Mouse (Mus musculus): ENCODE results near the gene Fmo2. TPM values are rescaled to one million over a fixed set of nuclear protein-coding genes. Genes with fewer than 3 reads are reported as not detected.

The Fmo2 gene
- polyA plus RNA-seq, 1 experiment from 2014 or later: 31.8 TPM

- Histone ChIP-seq H3K4me2 (ENCODE audit: low read length) (no peak overlapping the region), H3K9ac (ENCODE audit: low read depth, low read length) (no peak overlapping the region), H3K27me3 (ENCODE audit: insufficient read depth, low read length) (no peaks in the 10 kb centered on the region), H3K4me3 (replicated peaks; ENCODE audit: low read depth, low read length) (no peak overlapping the region), H3K36me3 (ENCODE audit: insufficient read depth, low read length) (no peaks in the 10 kb centered on the region), H3K27ac (no peak overlapping the region), H3K9me3 (replicated peaks; ENCODE audit: low read length) (no peaks in the 10 kb centered on the region), H3K4me1 (replicated peaks; ENCODE audit: insufficient read depth, low read length) (no peaks in the 10 kb centered on the region)
- DNase-seq (ENCODE audit: low spot score) (peak; percentile 84), ATAC-seq (replicated peaks; ENCODE audit: low FRiP score, low read depth) (0 out of 2 replicates have a peak, but pooled peaks have one; percentile 41)
- 29% methylated on average over 6 of the region's 6 CpGs for WGBS
- peak; percentile 91 for TF ChIP-seq CTCF (IDR thresholded peaks at IDR 0.05; ENCODE audit: low read depth)
Measured at GRCm38 (mm10) chr1:162895900-162896299, 2.6 kb downstream of the Fmo2 start.

DNA sequence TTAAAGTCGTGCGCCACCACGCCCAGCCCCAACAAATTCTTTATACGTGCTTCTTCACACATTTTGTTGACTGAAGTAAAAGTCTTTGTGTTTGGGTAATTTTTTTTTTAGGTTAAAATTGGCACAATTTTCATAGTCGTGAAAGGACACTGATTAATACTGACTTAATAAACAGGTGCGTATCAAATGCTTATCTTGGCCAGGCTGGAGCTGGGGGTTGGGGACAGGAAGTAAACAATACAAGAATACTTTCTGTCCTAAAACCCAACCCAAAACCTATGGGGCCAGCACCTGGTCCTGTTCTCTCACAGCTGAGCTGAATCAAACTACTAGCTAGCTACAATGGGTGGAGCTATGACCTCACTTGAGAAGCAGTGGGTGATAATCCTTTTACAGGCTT, 5.5 kb downstream of the Fmo2 start:
- no peak overlapping the region for H3K4me2 ChIP-seq (ENCODE audit: low read length)
- no peak overlapping the region for H3K4me3 ChIP-seq (replicated peaks; ENCODE audit: low read depth, low read length)
- H3K27ac ChIP-seq: no peak overlapping the region
- 88% methylated on average over 6 of the region's 6 CpGs for WGBS
- H3K36me3 ChIP-seq (ENCODE audit: insufficient read depth, low read length): no peaks in the 10 kb centered on the region
- no peaks in the 10 kb centered on the region for H3K9me3 ChIP-seq (replicated peaks; ENCODE audit: low read length)
- no peak overlapping the region for H3K9ac ChIP-seq (ENCODE audit: low read depth, low read length)
- H3K4me1 ChIP-seq (replicated peaks; ENCODE audit: insufficient read depth, low read length): no peaks in the 10 kb centered on the region
- no peak for TF ChIP-seq CTCF (IDR thresholded peaks at IDR 0.05; ENCODE audit: low read depth)
- H3K27me3 ChIP-seq (ENCODE audit: insufficient read depth, low read length): no peaks in the 10 kb centered on the region
- DNase-seq (ENCODE audit: low spot score) (no peak), ATAC-seq (replicated peaks; ENCODE audit: low FRiP score, low read depth) (no peak)

DNA sequence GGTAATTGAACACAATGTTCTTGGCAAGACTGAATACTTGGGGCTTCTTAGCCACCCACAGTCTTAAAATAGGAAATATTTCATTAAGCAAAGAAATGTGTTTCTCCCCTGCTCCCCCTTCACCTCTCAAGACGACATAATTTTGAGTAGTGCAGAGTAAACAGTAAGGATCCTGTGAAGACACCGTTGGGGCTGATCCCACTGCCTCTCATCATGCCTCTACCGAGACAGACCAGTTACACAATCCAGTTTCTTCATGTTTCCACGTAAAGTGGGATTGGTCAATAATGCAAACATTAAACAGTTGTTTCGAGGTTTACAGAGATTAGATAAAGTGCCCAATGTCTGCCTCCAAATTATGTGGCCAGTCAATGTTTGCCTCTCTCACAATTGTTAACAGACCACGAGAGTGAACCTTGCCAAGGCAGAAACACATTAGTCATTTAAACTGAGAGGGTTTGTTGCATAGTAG, 6.5 kb downstream of the Fmo2 start:
- H3K36me3 ChIP-seq (ENCODE audit: insufficient read depth, low read length): no peaks in the 10 kb centered on the region
- ATAC-seq (replicated peaks; ENCODE audit: low FRiP score, low read depth) (no peak; the same call in 1 of the 2 replicates), DNase-seq (ENCODE audit: low spot score) (no peak)
- H3K4me1 ChIP-seq (replicated peaks; ENCODE audit: insufficient read depth, low read length): no peaks in the 10 kb centered on the region
- no peaks in the 10 kb centered on the region for H3K27me3 ChIP-seq (ENCODE audit: insufficient read depth, low read length)
- no peak for TF ChIP-seq CTCF (IDR thresholded peaks at IDR 0.05; ENCODE audit: low read depth)
- H3K4me3 ChIP-seq (replicated peaks; ENCODE audit: low read depth, low read length): no peak overlapping the region
- no peak overlapping the region for H3K9ac ChIP-seq (ENCODE audit: low read depth, low read length)
- H3K9me3 ChIP-seq (replicated peaks; ENCODE audit: low read length): no peaks in the 10 kb centered on the region
- 0 out of 2 replicates have a peak overlapping the region, but pooled peaks have one; percentile 42 for H3K27ac ChIP-seq
- H3K4me2 ChIP-seq (ENCODE audit: low read length): no peak overlapping the region
- WGBS: 59% methylated on average over 6 of the region's 6 CpGs

GRCm38 (mm10) chr1:162888646-162889045, 9.9 kb downstream of the Fmo2 start:
- H3K4me1 ChIP-seq (replicated peaks; ENCODE audit: insufficient read depth, low read length): no peaks in the 10 kb centered on the region
- DNase-seq (ENCODE audit: low spot score): no peak
- no peaks in the 10 kb centered on the region for H3K27me3 ChIP-seq (ENCODE audit: insufficient read depth, low read length)
- no peaks in the 10 kb centered on the region for H3K9me3 ChIP-seq (replicated peaks; ENCODE audit: low read length)
- no peaks in the 10 kb centered on the region for H3K36me3 ChIP-seq (ENCODE audit: insufficient read depth, low read length)
- no peak overlapping the region for H3K9ac ChIP-seq (ENCODE audit: low read depth, low read length)
- H3K4me2 ChIP-seq (ENCODE audit: low read length): no peak overlapping the region
- H3K27ac ChIP-seq: no peak overlapping the region
- ATAC-seq (replicated peaks; ENCODE audit: low FRiP score, low read depth): no peak
- TF ChIP-seq CTCF (IDR thresholded peaks at IDR 0.05; ENCODE audit: low read depth): no peak
- WGBS: 79% methylated on average over 12 of the region's 12 CpGs
- no peak overlapping the region for H3K4me3 ChIP-seq (replicated peaks; ENCODE audit: low read depth, low read length)

DNA sequence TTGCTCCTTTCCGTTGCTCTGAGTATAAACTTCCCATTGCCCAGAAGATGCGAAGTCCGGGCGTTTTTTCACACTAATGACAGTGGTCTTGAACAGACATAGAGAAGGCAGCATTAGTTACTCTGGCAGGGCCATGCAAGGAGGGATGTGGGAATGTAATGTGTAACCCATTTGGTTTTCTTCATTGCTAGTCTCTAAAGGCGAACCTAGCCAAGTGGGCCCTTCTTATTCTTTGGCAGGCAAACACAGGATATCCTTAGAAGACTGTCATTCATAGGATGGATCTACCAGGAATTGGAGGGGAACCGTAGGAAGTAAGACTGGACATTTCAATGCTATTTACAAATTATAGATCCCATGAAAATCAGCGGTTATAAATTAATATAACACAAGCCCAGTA, 10.9 kb downstream of the Fmo2 start:
- ATAC-seq (replicated peaks; ENCODE audit: low FRiP score, low read depth): no peak
- Histone ChIP-seq H3K27me3 (ENCODE audit: insufficient read depth, low read length) (no peaks in the 10 kb centered on the region), H3K4me2 (ENCODE audit: low read length) (no peak overlapping the region), H3K36me3 (ENCODE audit: insufficient read depth, low read length) (no peaks in the 10 kb centered on the region), H3K4me3 (replicated peaks; ENCODE audit: low read depth, low read length) (no peak overlapping the region), H3K9me3 (replicated peaks; ENCODE audit: low read length) (no peaks in the 10 kb centered on the region), H3K9ac (ENCODE audit: low read depth, low read length) (no peak overlapping the region), H3K4me1 (replicated peaks; ENCODE audit: insufficient read depth, low read length) (no peaks in the 10 kb centered on the region), H3K27ac (no peak overlapping the region)
- WGBS: 83% methylated on average over 7 of the region's 7 CpGs
- no peak for DNase-seq (ENCODE audit: low spot score)
- no peak for TF ChIP-seq CTCF (IDR thresholded peaks at IDR 0.05; ENCODE audit: low read depth)

GRCm38 (mm10) chr1:162886138-162886816, 12.2 kb downstream of the Fmo2 start:
- ATAC-seq (replicated peaks; ENCODE audit: low FRiP score, low read depth) (peak; percentile 83; the same call in 1 of the 2 replicates), DNase-seq (ENCODE audit: low spot score) (peak; percentile 40)
- no peaks in the 10 kb centered on the region for H3K9me3 ChIP-seq (replicated peaks; ENCODE audit: low read length)
- H3K27ac ChIP-seq: no peak overlapping the region
- peak; percentile 17; the same call in 1 of the 2 replicates for TF ChIP-seq CTCF (IDR thresholded peaks at IDR 0.05; ENCODE audit: low read depth)
- H3K4me3 ChIP-seq (replicated peaks; ENCODE audit: low read depth, low read length): no peak overlapping the region
- no peaks in the 10 kb centered on the region for H3K27me3 ChIP-seq (ENCODE audit: insufficient read depth, low read length)
- H3K4me2 ChIP-seq (ENCODE audit: low read length): no peak overlapping the region
- no peaks in the 10 kb centered on the region for H3K4me1 ChIP-seq (replicated peaks; ENCODE audit: insufficient read depth, low read length)
- WGBS: 76% methylated on average over 11 of the region's 11 CpGs
- no peaks in the 10 kb centered on the region for H3K36me3 ChIP-seq (ENCODE audit: insufficient read depth, low read length)
- H3K9ac ChIP-seq (ENCODE audit: low read depth, low read length): no peak overlapping the region
